Mouse (Mus musculus): ENCODE results near the gene Tsg101. TPM values are rescaled to one million over a fixed set of nuclear protein-coding genes. Genes with fewer than 3 reads are reported as not detected.

The Tsg101 gene
- 100 to 1,000 TPM in 1 of 26 experiments, 10 to 100 TPM in 25; 23.3 to 108 (median 64.5) TPM for total RNA-seq (2018; cell fraction: chromatin; rRNA removed)
- 10 to 100 TPM; 53.2 to 72.2 (median 64.0) TPM for total RNA-seq (2018; cell fraction: cytosol; rRNA removed)
- 100 to 1,000 TPM in 1 of 26 experiments, 10 to 100 TPM in 25; 33.3 to 101 (median 53.5) TPM for total RNA-seq (2018; cell fraction: nucleus; rRNA removed)
- 62.8 to 220 TPM (median 81.4 TPM) in 3 replicates for polyA plus RNA-seq (2018)

DNA sequence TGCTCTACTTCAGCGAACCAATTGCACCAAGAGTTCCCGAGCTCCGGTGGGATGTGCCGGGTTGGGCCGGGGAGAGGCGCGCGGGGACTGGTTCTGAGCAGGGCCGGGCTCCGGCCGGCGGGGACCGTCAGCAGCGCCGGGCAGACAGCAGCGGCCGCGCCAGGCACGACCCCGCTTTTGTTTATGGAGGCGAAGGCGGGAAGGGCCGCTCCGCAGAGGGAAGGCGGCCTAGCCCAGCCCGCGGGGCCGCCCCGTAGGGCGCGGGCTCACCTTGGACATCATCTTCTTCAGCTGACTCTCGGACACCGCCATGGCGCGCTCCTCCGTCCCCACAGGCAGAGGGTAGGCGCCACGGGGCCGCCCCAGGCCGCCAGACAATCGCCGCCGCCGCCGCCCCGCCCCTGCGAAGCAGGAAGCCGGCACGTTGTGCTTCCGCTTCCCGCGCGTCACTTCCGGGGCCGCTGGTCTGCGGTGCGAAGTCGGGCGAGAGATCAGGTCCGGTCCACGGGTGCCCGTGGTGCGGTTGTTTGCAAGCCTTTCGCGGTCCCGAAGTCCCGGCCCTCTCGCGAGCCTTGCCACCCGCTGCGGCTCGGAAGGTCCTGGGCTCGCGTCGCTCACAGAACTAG, at the start of gene Tsg101:
Tsg101 (minus strand) TSS at position 419 of the 626 bp plus-strand sequence.
- WGBS (ENCODE audit: missing documents), result under 1% methylated on average over 69 of the region's 75 CpGs
- H3K79me2 ChIP-seq (ENCODE audit: inconsistent target), result peaks cover 47% of the 10 kb centered on the region
- peak within 1 kb of the TSS; percentile 63 for H3K27ac ChIP-seq

DNA sequence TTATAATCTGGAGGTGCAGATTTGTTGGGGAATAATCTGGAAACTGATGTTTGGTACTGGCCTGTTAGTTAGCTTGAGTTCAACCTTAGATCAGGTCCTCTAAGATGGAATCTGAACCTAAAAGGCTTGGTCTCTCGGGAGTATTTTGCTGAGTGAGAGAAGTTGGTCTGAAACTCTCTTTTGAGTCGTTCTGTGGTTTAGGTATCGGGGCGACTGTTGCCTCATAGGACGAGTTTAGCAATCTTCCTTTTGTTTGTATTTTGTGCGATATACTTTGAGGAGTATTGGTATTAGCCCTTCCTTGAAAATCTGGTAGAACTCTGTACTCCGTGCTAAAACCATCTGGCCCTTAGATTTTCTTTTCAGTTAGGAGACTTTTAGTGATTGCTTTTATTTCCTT, 44.3 kb upstream of the Tsg101 start:
- Histone ChIP-seq H3K4me3 (ENCODE audit: inconsistent target) (no peak overlapping the region), H3K79me2 (ENCODE audit: inconsistent target) (no peaks in the 10 kb centered on the region), H3K36me3 (ENCODE audit: inconsistent target) (no peaks in the 10 kb centered on the region), H3K27ac (no peak overlapping the region)
- 13% methylated on average over 7 of the region's 7 CpGs for WGBS (ENCODE audit: missing documents)

More for the DNA sequence above, at the start of gene Tsg101:
- H3K4me3 ChIP-seq (ENCODE audit: inconsistent target), result peak within 1 kb of the TSS; percentile 78
- no peaks in the 10 kb centered on the region for H3K36me3 ChIP-seq (ENCODE audit: inconsistent target)

- H3K4me3 ChIP-seq (ENCODE audit: inconsistent target), result no peak overlapping the region
- H3K36me3 ChIP-seq (ENCODE audit: inconsistent target), result no peaks in the 10 kb centered on the region
- H3K79me2 ChIP-seq (ENCODE audit: inconsistent target), result peaks cover under 1% of the 10 kb centered on the region; the same call in 1 of the 2 replicates
- WGBS (ENCODE audit: missing documents), result 5% methylated on average over 9 of the region's 9 CpGs
- no peak overlapping the region for H3K27ac ChIP-seq
Measured at GRCm38 (mm10) chr7:46962806-46963618, 43.2 kb upstream of the Tsg101 start.

DNA sequence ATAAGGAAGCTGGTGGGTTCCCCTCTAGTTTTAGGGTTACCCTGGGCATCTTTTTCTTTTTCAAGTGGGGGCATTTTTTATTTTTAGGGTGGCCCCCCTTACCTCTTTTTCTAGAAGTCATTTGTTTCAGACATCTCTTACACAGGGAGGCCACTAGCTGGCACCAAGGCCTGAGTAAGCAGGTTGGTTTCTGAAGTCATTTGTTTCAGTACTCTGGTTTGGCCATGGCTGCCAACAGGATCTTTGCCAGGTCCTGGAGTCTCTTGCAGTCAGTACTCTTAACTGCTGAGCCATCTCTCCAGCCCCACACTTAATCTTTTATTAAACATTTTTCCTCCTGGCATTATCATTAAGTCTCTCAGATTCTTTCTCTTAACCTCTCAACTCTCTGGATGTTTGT, 42.4 kb upstream of the Tsg101 start:
- H3K36me3 ChIP-seq (ENCODE audit: inconsistent target), result no peaks in the 10 kb centered on the region
- no peak overlapping the region for H3K27ac ChIP-seq
- H3K79me2 ChIP-seq (ENCODE audit: inconsistent target), result peaks cover 10% of the 10 kb centered on the region; the same call in 1 of the 2 replicates
- H3K4me3 ChIP-seq (ENCODE audit: inconsistent target), result no peak overlapping the region

DNA sequence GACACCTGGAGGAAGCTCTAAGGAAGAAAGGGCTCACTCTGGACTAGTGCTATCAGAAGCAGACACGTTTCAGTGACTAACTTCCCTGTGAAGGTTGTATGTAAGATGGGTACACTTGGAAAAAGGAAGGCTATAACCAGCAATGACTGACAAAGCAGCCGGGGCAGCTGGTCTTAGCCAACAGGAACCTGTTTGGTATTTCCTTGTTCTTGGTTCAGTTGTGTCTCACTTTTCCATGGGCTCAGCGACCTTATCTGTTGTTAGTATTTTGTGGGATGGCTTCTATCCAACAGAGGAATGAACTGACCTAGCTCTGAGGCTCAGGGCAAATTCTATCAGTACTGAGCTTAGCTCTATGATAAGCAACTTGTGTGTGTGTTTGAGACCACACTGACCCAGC, 41.2 kb upstream of the Tsg101 start:
- 38% methylated on average over 3 of the region's 3 CpGs for WGBS (ENCODE audit: missing documents)
- Histone ChIP-seq H3K4me3 (ENCODE audit: inconsistent target) (no peak overlapping the region), H3K79me2 (ENCODE audit: inconsistent target) (peaks cover 21% of the 10 kb centered on the region; the same call in 1 of the 2 replicates), H3K36me3 (ENCODE audit: inconsistent target) (no peaks in the 10 kb centered on the region), H3K27ac (no peak overlapping the region)

DNA sequence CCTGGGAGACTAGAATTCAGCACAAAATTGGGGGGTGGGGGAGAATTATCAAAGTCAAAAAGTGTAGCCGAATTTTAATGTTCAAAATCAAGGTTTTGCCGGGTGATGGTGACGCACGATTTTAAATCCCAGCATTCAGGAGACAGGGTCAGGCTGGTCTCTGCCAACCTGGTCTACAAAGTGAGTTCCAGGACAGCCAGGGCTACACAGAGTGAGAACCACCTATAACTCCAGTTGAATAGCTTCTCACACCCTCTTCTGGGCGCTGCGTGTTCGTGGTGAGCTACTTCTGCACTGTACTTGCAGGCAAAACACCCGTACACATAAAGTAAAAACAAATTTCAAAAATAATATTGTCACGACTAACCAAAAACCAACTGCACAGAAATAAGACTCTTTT, 39.1 kb upstream of the Tsg101 start:
- Histone ChIP-seq H3K36me3 (ENCODE audit: inconsistent target) (peaks cover 5% of the 10 kb centered on the region; the same call in 1 of the 2 replicates), H3K4me3 (ENCODE audit: inconsistent target) (peak overlapping the region; percentile 95), H3K79me2 (ENCODE audit: inconsistent target) (peaks cover 26% of the 10 kb centered on the region; the same call in 1 of the 2 replicates), H3K27ac (no peak overlapping the region)
- WGBS (ENCODE audit: missing documents), result 18% methylated on average over 9 of the region's 9 CpGs

DNA sequence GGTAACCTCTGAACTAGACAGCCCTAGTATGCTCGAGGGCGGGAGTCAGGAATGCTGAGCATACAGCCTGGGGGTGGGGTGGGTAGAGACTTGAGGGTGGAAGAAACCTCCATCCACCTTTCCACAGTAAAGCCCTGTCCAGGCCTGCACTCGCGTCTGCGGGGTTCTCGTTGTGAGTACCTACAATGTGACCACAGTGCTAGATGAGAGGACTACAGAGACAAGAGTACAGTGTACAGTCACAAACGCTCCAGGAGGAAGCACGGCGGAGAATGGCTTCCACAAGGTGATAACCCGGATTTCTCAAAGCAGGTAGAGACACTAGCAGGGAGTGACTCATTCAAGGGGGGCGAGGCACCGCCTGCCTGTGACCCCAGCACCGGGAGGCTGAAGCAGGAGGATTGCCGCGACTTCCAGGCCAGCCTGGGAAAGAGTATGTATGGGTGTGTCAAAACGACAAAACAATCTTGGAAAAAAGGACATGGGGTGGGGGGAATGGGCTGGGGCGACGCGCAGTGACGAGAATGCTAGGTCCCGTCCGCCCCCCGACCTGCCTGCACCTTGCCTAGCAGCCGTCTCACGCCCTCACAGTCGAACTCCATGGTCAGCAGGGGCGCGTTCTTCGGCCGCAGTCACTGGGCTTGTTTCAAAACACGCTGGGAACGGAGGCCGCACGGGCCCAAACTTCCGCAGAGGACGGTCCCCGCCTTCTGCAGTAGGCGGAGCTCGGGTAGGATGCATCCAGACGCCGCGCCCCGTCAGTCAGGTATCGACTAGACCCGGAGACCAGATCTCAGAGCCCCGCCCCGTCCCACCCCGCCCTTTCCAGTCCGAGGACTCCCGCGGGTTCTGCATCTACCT, 38.3 kb upstream of the Tsg101 start, which contains the start of gene Uevld:
Uevld (minus strand) TSS at position 697 of the 861 bp plus-strand sequence.
- WGBS (ENCODE audit: missing documents), result under 1% methylated on average over 50 of the region's 51 CpGs

DNA sequence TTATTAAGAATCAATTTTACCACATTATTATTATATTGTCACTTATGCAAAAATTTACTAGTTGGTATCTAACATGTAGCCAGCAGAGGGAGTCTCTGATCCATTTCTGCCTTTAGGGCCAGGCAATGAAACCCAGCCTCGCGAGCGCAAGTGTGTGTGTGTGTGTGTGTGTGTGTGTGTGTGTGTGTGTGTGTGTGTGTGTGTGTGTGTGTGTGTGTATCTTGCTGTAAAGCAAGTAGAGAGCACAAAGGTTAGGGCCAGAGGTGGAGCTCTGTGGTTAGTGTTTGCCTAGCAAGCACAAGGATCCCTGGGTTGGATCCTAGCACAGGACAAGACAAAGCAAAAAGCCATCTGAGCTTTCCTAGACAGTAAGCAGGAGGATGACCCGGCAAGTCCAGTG, 16.1 kb upstream of the Tsg101 start:
- no peak overlapping the region for H3K27ac ChIP-seq
- H3K4me3 ChIP-seq (ENCODE audit: inconsistent target), result no peak overlapping the region
- peaks cover 38% of the 10 kb centered on the region for H3K36me3 ChIP-seq (ENCODE audit: inconsistent target)
- no peaks in the 10 kb centered on the region for H3K79me2 ChIP-seq (ENCODE audit: inconsistent target)
- WGBS (ENCODE audit: missing documents), result 67% methylated on average over 3 of the region's 4 CpGs

More for the DNA sequence above, 38.3 kb upstream of the Tsg101 start, which contains the start of gene Uevld:
- peaks cover 26% of the 10 kb centered on the region; the same call in 1 of the 2 replicates for H3K79me2 ChIP-seq (ENCODE audit: inconsistent target)
- H3K27ac ChIP-seq, result peak within 1 kb of the TSS; percentile 62
- peak within 1 kb of the TSS; percentile 95 for H3K4me3 ChIP-seq (ENCODE audit: inconsistent target)
- peaks cover 12% of the 10 kb centered on the region; the same call in 1 of the 2 replicates for H3K36me3 ChIP-seq (ENCODE audit: inconsistent target)

GRCm38 (mm10) chr7:46934788-46935187, 15.0 kb upstream of the Tsg101 start:
- 48% methylated on average over 8 of the region's 8 CpGs for WGBS (ENCODE audit: missing documents)
- H3K4me3 ChIP-seq (ENCODE audit: inconsistent target), result no peak overlapping the region
- peaks cover 36% of the 10 kb centered on the region for H3K36me3 ChIP-seq (ENCODE audit: inconsistent target)
- no peaks in the 10 kb centered on the region for H3K79me2 ChIP-seq (ENCODE audit: inconsistent target)
- no peak overlapping the region for H3K27ac ChIP-seq

DNA sequence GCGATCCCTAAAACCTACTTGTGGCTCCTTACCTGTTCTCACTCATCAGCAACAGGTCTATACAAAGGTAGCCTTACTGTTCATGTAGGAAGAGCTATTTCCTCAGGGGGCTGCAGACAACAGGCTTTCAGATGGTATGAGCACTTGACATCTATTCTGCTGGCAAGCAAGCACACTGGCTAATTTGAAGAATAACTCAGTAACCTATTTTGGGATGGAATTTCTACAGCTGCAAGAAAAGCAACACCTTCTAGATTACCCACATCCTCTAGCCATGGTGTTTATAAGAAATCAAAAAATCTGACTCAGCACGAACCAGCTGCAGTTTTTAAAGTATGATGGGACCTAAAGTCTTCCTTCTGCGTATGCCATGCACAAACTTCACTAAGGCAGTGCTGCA, 11.6 kb upstream of the Tsg101 start:
- Histone ChIP-seq H3K4me3 (ENCODE audit: inconsistent target) (no peak overlapping the region), H3K79me2 (ENCODE audit: inconsistent target) (no peaks in the 10 kb centered on the region), H3K27ac (no peak overlapping the region), H3K36me3 (ENCODE audit: inconsistent target) (peaks cover 14% of the 10 kb centered on the region; the same call in 1 of the 2 replicates)
- 94% methylated on average over 3 of the region's 3 CpGs for WGBS (ENCODE audit: missing documents)

DNA sequence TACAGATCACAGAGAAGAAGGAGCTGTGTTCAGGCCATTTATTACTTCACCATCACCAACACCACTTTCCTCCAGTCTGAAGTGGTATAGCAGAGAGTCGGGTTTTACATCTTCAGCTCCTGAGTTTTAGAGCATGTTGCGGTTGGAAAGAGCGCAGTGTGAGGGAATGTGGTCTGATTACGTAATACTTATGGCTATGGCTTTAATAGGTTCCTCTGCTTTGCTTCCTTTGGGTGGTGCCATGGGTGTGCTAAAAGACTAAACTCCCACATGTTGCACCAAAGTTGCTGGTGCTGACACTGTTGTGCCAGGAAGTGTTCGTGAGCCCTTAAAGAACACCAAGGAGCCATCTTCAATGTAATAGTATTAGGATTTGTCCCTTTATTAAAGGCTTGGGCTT, 8.5 kb upstream of the Tsg101 start:
- Histone ChIP-seq H3K36me3 (ENCODE audit: inconsistent target) (peaks cover 6% of the 10 kb centered on the region; the same call in 1 of the 2 replicates), H3K79me2 (ENCODE audit: inconsistent target) (no peaks in the 10 kb centered on the region), H3K27ac (no peak overlapping the region), H3K4me3 (ENCODE audit: inconsistent target) (no peak overlapping the region)
- WGBS (ENCODE audit: missing documents), result 9% methylated on average over 5 of the region's 5 CpGs

GRCm38 (mm10) chr7:46922075-46922474, 2.3 kb upstream of the Tsg101 start:
- no peak overlapping the region for H3K27ac ChIP-seq
- H3K36me3 ChIP-seq (ENCODE audit: inconsistent target), result no peaks in the 10 kb centered on the region
- no peak overlapping the region for H3K4me3 ChIP-seq (ENCODE audit: inconsistent target)
- WGBS (ENCODE audit: missing documents), result 79% methylated on average over 4 of the region's 4 CpGs
- H3K79me2 ChIP-seq (ENCODE audit: inconsistent target), result peaks cover 22% of the 10 kb centered on the region

DNA sequence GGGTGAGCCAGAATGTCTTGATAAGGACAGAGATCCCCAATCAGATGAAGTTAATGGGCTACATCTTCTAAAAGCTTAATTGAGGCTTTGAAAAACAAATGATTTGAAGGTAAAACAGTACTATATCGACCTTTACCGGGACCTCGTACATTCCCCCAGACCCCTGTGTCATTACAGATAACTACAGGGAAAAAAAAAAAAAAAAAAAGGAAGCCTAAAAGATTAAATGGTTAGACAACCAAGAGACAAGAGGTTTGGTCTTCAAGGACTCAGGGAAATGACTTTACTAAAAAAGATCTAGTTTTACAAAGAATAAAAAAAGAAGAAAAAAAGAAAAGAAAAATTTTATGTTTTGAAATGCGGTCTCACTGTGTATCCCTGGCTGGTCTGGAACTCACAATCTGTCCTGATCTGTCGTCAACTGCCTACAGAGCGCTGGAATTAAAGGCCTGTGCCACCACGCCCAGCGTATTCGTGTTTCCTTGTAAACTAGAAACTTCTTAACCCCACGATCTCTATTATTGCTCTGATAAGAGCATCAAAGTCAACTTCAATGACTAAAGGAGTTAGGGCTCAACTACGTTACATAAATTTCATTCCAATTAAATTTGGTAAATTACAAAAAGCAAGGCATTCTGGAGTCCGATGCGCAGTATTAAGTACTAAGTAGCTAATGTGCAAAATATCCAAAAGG, 944 bp downstream of the Tsg101 start:
- 14% methylated on average over 12 of the region's 13 CpGs for WGBS (ENCODE audit: missing documents)
- Histone ChIP-seq H3K4me3 (ENCODE audit: inconsistent target) (peak overlapping the region; percentile 78), H3K36me3 (ENCODE audit: inconsistent target) (no peaks in the 10 kb centered on the region), H3K79me2 (ENCODE audit: inconsistent target) (peaks cover 55% of the 10 kb centered on the region), H3K27ac (peak overlapping the region; percentile 49)

All from macrophage (primary cell).